Mouse (Mus musculus): ENCODE results near the gene Hspb9.

DNA sequence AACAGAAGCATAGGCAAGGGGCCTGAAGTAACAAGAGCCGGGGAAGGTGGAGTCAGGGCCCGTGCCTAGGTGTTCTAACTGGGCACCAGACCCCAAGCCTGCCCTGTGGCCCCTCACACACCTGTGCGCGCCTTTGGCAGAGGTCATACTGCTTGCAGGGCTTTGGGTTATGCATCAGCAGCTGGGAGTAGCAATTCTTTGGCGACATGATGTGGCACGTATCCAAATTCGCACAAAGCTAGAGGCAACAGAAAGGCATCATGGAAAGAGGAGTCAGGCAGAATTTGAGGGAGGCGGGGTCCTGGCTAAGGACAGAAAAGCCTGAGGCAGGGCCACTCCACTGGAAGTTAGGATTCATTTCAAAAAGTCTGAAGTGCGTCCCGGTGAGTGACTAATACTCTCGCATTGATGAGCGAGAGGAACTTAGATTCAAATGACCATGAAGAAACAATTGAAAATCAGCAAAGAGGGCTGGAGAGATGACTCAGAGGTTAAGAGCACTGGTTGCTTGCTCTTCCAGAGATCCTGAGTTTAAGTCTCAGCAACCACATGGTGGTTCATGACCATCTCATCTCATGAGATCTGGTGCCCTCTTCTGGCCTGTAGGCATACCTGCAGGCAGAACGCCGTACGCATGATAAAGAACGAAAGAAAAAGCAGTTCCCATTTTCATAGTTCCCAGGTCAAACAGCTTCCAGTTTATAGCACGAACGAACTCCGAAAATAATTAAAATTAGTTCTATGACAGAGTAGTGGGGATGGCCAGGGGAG lies 11.4 kb upstream of the Hspb9 start:
- TF ChIP-seq CTCF (IDR thresholded peaks at IDR 0.05; ENCODE audit: borderline replicate concordance, insufficient read depth, low read depth, low read length), result peak; percentile 97
- no peak for TF ChIP-seq POLR2A (IDR thresholded peaks at IDR 0.05; ENCODE audit: borderline replicate concordance, insufficient read depth, low read length)

Data from cerebellum, adult 2 months (tissue).